Mouse (Mus musculus): ENCODE results near the gene Wfdc17.
A peak's percentile ranks its signal among the peaks of the same experiment; 100 is the strongest.

Wfdc17 gene

DNA sequence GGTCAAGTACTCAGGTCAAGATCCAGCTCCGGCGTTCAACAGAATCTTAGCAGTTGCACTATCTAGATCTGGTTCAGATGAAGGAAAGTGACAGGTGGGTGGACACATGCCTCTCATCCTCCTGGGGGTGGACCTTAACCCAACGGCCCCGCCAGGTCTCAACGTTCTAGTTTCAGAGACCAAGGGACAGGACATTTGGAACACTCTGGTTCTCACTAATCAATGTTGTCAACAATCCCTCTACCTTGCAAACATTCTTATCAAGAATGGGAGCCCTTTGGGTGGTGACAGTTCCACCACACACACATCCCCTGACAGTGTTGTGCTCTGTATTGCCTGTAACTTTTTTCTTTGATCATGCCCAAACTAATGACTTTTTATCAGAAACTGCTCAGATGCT, 38.0 kb downstream of the Wfdc17 start:
- DNase-seq: peak; percentile 13

DNA sequence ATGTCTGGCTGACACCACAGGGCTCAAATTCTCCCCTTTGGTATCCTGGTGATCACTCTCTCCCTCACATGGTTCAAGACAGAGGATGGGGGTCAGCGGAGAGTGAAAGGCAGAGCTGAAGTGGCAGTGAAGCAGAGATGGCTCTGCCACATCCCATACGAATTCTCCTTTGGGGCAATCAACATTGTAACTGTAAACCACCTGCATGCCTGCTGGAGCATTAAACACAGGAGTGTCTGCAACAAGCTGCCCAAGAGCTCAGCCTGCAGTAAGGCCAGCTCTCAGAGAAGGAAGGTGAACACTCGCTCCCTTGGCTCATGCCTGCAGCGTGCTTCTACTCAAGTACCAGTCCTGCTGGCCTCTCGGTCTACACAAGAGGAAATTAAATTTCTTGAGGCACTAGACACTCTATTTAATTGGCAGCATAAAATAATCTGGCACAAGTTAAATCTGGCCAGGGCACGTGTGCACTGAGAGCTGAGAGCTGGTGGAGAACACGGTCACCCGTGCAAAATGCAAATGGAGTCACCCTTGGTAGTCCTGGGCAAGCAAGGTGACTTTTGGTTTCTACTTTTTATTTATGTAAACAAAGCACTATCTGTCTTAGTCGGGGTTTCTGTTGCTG, 39.1 kb downstream of the Wfdc17 start:
- no peak for DNase-seq

DNA sequence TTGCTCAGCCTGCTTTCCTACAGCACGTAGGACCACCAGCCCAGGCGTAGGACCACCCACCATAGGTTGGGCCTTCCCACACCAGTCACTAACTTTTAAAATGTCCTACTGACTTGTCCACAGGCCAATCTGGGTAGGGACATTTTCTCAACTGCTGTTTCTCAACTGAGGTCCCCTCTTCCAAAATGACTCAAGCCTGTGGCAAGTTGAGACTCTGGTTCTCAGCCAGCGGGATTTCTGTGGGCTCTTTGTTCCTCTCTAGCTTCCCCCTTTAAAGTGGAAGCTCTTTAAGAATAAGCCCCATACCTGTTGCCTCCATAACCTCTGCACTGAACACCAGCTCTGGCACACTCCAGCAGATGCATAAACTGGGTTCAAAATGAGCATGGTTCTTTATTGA, 39.7 kb downstream of the Wfdc17 start:
- no peak for DNase-seq

DNA sequence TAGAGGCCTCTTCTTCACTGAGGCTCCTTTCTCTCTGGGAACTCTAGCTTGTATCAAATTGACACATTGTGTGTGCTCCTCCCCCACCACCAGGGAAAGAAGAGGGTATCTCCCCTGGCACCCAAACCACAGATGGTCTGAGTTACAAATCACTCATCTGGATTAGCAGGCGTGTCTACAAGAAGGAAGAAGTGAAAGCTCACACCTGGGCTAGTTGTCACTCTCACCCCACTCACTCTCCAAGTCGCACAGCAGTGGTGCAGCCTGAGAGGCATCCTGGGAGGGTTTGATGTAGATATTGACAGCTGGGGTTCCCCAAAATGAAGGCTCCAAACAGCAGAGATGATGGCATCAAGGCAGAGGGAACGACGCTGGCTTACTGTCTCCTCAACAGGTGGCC, 42.4 kb downstream of the Wfdc17 start:
- no peak for DNase-seq

DNA sequence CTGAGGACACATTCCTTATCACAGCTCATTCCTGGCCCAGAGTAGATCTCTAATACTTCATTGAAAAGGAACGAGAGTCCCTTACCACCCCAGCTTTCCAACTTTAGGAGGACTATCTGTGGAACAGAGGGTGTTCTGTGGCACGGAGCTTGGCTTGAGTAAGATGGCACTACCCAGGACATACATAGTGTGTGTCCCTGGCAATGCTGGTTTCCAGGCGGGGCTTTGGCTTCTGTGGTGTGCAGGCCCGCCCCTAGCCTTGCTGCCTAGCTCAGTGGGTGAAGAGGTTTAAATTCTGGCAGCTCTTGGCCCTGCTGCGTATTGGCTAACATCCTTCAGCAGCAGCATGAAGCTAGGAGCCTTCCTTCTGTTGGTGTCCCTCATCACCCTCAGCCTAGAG, 42.9 kb downstream of the Wfdc17 start, which contains the start of gene Wfdc21:
Wfdc21 (plus strand) TSS at position 260 of the 400 bp plus-strand sequence.
- no peak for DNase-seq

DNA sequence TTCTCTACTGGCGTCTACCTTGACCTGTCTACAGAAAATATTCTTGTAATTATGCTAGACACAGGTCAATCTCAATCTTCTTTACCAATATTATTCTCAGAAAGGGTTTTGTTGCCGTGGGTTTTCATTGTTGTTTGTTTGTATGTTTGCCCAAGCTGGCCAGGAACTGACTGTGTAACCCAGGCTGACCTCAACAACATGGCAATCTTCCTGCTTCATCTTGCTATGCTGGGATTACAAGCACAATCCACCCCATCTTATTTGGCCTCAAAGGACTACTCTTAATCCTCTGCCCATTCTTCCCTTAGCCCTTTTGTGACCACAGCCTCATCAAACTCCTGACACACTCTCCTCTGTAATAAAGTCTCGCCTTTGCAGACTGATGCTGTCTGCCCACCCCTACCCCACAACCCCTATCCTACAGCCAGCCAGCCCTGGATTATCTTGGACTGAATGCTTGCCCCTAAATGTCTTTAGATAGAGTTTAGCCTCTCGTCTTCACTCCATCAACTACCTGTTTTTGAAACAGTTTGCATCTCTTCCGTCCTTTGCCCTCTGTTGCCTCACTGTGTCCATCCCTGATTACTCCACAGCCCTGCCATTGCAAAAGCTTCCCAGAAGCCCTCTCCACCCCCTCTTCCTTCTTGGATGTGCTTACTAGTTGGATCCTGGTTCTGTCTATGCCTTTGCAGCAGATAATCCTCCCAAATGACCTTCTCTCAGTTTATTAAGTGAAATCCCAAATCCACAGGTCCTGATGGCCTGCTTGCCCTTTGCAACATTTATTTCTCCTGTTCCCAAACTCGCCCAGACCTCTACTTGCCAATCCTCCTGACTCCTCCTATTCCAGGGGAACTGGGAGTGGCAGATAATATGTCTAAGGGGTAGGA, 43.8 kb downstream of the Wfdc17 start:
- no peak for DNase-seq

DNA sequence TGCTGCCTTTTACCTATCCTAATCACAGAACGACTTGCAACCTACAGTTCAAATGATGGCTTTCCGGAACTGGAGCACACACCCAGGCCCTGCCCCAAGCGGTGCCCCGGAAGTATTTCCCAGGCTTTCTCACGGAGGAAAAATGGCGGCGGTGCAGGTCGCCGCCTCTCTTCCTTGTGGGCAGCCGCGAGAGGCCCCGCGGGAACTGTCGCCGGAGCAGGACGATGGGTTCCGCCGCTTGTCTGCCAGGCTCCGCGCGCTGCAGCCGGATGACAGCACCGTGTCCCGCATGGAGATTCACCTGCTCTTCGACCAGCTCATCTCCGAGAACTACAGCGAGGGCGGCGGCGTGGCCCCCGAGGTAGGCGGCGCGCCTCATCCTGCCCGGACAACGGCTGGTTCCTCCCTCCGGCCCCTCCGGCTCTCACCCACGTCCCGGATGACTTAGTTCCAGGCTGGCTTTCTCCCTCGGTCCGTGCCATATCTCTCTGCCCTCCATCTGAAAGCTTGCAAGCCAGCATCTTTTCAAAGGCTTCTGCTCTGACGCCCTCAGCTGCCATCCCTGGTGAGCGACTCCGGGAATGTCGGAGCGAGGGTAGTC, 49.9 kb downstream of the Wfdc17 start, which contains the start of gene Heatr6:
Heatr6 (plus strand) TSS at position 116 of the 601 bp plus-strand sequence.
- DNase-seq: peak; percentile 83

DNA sequence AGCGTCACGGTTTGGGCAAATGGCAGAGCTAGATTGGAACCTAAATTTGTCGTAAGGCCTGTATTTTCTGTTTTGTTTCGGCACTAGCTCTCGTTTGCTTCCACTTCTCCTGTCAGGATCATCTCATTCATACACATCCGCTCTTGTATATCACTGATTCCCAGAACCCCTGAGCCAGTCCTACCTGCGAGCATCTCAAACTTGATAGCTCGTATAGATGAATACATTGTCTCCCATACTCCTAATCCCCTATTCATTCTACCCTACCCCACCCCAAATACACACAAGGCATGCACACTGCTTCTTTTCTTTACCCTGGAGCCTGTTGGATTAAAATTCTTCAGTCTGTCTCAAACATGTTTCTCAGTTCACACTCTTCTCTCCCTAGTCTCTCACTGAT, 50.4 kb downstream of the Wfdc17 start:
- no peak for DNase-seq

Measured in liver (tissue).